Mouse (Mus musculus) ovary, adult 18-20 months (tissue): ENCODE measurements around the gene Slc4a5.

Source experiments
- DNase-seq: peaks from one replicate; pipeline ENCODE4 v3.0.0; 2022; ENCODE audit warnings: low spot score, mixed read lengths

The Slc4a5 gene

GRCm38 (mm10) chr6:83231486-83231885, 11.9 kb downstream of the Slc4a5 start:
- no peak for DNase-seq

GRCm38 (mm10) chr6:83233306-83233705, 13.7 kb downstream of the Slc4a5 start:
- no peak for DNase-seq

GRCm38 (mm10) chr6:83234280-83234741, 14.7 kb downstream of the Slc4a5 start:
- no peak for DNase-seq

GRCm38 (mm10) chr6:83237123-83237522, 17.5 kb downstream of the Slc4a5 start:
- no peak for DNase-seq

DNA sequence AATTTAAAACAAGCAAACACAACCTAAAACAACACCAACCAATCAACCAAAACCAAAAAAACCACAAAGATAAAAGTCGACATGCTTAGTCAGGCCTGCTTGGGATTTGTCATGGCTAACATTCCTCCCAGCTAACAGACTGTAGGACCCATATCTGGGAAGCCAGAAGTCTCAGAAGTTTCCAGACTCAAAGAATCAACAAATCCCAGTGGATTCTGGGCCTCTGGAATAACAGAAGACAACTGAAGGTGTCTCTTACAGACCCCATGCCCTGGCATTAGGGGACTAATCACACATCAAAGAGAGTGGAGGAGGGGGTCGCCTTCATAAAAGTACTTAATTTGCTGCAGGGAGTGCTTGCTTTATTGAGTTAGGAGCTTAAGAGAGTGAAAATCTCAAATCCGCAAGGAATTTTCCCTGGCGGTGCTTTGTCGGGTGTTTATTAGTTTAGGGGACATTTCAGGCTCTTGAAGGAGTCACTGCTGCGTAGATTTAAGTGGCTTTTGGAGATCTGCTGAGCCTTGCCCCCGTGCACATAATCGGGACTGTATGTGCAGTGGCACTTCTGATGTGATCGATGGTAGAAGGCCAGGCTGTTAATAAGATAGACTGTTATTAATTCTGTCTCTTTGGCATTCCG, 24.9 kb downstream of the Slc4a5 start:
- DNase-seq: no peak

DNA sequence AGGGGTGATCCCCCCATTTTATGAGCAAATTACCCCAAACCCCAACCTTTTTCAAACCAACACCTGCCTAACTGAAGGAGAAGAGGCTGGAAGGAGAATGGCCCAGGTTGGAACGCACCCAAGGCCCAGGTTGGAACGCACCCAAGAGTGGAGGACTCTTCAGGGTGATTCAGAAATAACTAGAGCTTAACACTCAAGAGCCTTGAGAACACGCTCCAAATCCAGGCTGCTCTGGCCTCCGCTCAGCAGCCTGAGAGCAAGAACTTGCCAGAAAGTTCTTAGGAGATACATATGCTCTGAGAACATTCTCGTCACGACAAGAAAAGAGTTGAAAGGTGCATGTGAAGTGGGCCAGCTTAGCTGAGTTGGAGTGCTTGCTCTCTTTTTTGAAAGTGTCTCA, 25.5 kb downstream of the Slc4a5 start:
- peak; percentile 64 for DNase-seq

GRCm38 (mm10) chr6:83245997-83246396, 26.4 kb downstream of the Slc4a5 start:
- DNase-seq: no peak

GRCm38 (mm10) chr6:83246750-83247149, 27.1 kb downstream of the Slc4a5 start:
- no peak for DNase-seq

DNA sequence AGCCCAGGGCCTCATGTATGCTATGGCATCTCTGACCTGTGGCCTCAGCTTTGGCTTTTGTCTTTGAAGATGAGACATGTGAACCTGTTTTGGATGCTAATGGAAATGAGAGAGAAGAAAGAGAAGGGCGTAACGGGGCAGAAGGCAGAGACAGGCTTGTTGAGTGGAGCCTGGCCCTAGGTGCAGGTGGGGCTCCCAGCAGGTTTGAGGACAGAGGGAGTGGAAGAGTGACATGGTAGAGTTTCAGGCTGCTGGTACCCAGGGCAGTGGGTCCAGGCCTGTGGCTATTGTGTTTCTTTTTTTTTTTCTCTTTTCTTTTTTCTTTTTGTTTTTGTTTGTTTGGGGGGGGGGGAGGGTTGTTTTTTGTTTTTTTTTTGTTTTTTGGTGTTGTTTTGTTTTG, 27.5 kb downstream of the Slc4a5 start:
- no peak for DNase-seq

GRCm38 (mm10) chr6:83254242-83254641, 34.6 kb downstream of the Slc4a5 start:
- no peak for DNase-seq

DNA sequence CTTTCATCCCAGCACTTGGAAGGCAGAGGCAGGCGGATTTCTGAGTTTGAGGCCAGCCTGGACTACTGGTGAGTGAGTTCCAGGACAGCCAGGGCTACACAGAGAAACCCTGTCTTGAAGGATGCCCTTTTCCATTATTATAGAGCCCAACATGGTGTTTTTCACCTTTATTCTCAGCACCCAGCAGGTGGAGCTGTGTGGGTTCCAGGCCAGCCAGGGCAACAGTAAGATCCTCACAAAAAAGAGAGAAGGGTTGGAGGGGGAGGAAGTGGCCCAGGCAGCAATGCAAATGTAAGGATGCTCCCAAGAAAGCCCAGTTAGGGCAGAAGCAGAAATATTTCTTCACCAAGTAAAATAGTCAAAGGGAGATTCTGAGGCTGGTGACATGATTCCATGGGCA, 44.9 kb downstream of the Slc4a5 start:
- no peak for DNase-seq

- no peak for DNase-seq
Measured at GRCm38 (mm10) chr6:83265253-83265652, 45.6 kb downstream of the Slc4a5 start.

- DNase-seq: no peak
Measured at GRCm38 (mm10) chr6:83265653-83266052, 46.0 kb downstream of the Slc4a5 start.

- no peak for DNase-seq
Measured at GRCm38 (mm10) chr6:83267616-83268015, 48.0 kb downstream of the Slc4a5 start.

DNA sequence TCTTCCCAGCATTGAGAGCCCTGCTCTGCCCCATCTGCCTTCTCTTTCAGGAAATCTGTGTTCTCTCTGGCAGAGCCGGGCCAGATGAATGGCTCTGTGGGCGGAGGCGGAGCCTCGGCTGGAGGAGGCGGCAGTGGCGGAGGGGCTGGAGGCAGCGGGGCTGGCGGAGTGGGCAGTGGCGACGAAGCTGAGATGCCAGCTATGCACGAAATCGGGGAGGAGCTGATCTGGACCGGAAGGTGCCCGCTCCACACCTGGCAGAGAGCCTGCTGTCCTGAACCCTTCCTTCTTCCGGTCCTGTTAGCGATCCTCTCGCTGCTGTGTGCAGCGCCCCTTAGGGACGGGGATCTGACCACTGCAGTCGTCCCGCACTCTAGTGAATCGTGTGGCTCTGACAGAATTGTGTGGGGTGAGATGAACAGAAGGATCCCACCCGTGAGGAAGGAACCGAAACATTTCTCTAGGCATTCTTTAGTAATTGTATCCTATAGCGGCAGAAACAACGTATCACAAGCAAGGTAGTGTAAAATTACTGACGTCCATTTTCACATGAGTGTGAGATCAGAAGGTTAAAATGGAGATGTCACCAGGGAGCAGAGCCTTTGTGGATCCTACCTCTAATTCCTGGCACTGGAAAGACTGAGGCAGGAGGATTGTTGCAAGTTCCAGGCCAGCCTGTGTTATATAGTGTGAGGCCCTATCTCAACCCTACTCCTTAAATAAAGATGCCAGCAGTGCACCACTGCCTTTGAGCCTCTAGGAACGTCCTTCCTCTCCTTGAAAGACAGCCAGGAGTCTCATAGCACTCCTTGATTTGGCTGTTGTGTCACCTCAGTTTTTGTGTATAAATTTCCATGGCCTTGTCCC, 48.7 kb downstream of the Slc4a5 start:
- DNase-seq: peak; percentile 92

DNA sequence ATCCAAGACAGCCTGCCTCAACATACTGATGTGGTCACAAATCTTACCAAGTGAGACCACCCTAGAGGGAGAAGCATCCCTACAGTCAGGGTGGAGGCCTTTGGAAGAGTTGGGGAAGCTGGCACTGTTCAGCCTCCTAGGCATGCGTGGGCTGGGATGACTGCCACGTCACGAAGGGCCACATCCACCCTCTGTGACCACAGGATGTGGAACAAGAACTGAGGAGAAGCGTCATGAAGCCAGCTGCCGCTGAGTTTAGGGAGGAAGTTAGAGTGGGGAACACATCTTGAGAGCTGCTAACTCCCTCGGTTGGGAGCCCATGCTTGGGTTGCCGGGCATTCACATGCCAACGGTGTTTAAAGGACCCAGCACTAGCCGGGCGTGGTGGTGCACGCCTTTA, 54.1 kb downstream of the Slc4a5 start:
- DNase-seq: no peak

DNA sequence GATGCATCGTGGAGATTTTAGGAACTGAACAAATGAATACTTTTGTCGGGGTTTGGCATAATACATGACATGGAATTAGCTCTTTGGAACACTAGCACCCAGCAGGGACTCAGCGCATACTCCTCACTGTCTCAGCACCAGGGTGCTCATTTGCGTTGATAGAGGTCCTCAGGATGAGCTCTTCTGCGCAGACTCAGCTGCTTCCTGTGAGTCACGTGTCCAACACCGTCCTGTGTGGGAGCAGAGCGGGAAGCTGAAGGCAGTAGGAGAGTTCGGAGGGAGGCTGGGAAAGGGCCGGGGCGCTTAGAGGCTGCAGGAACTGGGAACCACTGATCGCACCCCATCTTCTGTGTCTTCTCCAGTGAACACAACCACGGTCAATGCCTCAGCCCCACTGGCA, 57.5 kb downstream of the Slc4a5 start:
- no peak for DNase-seq

DNA sequence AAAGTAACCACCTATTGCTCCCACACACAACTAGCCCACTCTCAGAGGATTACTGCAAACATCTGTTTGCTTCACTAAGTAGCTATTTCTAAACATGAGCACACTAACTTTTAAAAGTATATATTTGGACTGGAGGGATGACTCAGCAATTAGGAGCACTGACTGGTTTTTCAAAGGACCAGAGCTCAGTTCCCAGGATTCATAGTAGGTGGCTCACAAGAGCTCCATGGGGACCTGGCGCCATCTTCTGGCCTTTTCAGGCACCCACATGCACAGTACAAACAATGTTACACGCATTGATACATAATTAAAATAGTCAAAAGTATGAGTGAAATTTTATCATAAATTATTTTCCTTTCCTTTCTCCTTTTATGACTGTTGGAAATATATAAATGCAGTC, 59.3 kb downstream of the Slc4a5 start:
- DNase-seq: no peak

DNA sequence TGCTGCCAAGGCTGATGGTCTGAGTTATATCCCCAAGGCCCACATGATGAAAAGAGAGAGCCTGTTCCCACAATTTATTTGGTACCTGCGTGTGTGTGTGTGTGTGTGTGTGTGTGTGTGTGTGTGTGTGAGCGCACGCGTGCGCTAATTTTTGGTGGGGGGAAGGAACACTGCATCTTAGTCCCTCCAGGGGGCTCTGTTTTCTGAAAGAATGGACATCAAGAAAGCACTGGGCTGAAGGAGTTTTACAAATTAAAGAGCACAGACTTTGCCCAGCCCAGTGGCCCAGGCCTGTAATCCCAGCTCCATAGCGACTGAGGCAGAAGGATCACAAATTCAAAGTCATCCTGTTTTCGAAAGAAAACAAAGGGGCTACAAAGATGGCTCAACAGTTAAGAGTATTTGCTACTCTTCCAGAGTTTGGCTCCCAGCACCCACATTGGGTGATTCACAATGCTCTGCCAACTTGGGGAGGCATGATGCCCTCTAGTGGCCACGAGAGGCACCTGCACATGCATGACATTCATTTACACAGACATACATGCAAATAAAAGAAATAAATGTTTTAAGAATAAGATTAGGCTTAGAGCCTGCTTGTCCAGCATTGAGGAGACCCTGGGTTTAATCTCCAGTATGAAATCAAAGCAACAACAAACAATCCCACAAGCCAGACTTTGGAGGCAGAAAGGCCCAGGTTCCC, 60.8 kb downstream of the Slc4a5 start:
- no peak for DNase-seq

DNA sequence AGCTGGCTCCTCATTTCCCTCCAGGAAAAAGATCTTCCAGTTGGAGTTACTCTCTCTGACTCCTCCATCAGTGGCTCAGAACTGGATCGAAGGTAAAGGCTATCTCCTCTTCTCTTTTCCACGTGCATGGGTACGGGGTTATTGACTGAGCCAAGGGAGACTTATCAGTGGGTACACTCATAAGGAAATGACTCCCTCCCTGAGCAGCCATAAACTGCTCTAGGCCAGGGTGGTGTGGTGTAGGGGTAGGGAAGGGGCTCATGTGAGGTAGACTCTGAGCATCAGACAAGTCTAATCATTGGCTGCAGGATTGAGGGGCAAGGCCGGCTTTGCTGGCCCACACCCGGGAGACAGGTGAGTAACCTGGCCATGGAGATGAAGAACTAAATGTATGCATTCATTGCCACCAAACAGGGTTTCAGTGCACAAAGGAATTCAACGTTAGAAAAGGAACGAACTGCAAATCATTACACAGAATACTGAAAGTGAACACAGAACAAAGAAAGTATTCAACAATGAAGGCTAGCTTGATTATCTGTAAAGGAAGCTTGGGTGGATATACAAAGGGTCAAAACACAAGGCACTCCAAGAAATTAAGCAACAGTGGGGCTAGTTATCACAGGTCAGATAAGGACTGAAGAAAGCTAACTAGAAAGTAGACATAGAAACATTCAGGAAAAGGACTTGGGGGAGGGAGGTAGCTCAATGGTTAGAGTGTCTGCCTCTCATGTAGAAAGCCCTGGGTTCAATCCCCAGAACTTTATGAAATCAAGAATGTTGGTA, 81.0 kb downstream of the Slc4a5 start:
- DNase-seq: no peak

DNA sequence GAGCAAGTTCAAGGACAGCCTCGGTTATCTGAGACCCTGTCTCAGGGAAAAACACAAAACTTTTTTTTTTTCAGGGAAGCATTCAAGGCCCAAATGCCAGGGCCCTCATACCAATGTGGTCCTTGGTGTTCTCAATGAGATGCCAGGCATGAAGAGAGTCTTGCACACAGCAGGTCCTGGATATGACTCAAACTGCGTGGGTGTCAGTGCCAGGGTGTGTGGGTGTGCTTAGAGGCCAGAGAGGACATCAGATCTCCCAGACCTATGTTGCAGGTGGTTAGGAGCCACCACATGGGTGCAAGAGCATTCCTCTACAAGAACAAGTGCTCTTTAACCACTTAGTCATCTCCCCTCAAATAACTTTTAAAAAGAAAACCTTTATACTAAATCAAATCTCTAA, 81.7 kb downstream of the Slc4a5 start:
- DNase-seq: no peak

DNA sequence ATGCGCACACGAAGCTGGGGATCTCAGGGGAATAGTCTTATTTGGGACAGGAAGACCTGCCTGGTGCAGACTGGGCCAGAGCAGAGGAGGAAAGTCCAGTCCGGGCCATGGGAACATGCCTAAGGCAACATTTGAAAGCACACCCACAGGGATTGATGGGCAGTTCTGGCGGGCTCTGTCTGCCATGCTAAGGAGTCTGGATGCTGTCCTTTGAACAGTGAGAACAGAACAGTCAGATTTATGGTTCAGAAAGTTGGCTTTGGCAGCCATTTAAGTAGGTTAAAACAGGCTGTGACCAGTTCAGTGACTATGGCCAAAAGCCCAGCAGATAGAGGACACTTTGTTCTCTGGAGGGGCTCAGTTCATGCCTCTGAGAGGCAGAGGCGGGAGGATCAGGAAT, 82.6 kb downstream of the Slc4a5 start:
- no peak for DNase-seq
